Mouse (Mus musculus): ENCODE data around the gene Foxa2. TPM values are rescaled to one million over a fixed set of nuclear protein-coding genes. Genes with fewer than 3 reads are reported as not detected.

Gene Foxa2
- polyA plus RNA-seq, 1 experiment: not detected

GRCm38 (mm10) chr2:148013382-148013781, 33.4 kb downstream of the Foxa2 start:
- TF ChIP-seq POLR2A (IDR thresholded peaks at IDR 0.05; ENCODE audit: low read depth, low read length) (no peak), CTCF (IDR thresholded peaks at IDR 0.05; ENCODE audit: borderline replicate concordance, insufficient read depth, low read length) (no peak)
- Histone ChIP-seq H3K4me1 (ENCODE audit: control insufficient read depth, insufficient read depth, low read length) (no peaks in the 10 kb centered on the region), H3K27ac (ENCODE audit: insufficient read depth, low read length) (no peak overlapping the region), H3K4me3 (ENCODE audit: insufficient read depth, low read length) (no peak overlapping the region)

- Histone ChIP-seq H3K4me1 (ENCODE audit: control insufficient read depth, insufficient read depth, low read length) (no peaks in the 10 kb centered on the region), H3K4me3 (ENCODE audit: insufficient read depth, low read length) (no peak overlapping the region), H3K27ac (ENCODE audit: insufficient read depth, low read length) (no peak overlapping the region)
- TF ChIP-seq POLR2A (IDR thresholded peaks at IDR 0.05; ENCODE audit: low read depth, low read length): no peak
- no peak for TF ChIP-seq CTCF (IDR thresholded peaks at IDR 0.05; ENCODE audit: borderline replicate concordance, insufficient read depth, low read length)
Observed at GRCm38 (mm10) chr2:148009049-148009448, 37.7 kb downstream of the Foxa2 start.

GRCm38 (mm10) chr2:148004554-148005521, 41.9 kb downstream of the Foxa2 start:
- TF ChIP-seq POLR2A (IDR thresholded peaks at IDR 0.05; ENCODE audit: low read depth, low read length): no peak
- H3K4me1 ChIP-seq (ENCODE audit: control insufficient read depth, insufficient read depth, low read length): no peaks in the 10 kb centered on the region
- H3K4me3 ChIP-seq (ENCODE audit: insufficient read depth, low read length): no peak overlapping the region
- no peak overlapping the region for H3K27ac ChIP-seq (ENCODE audit: insufficient read depth, low read length)

GRCm38 (mm10) chr2:148003511-148003910, 43.3 kb downstream of the Foxa2 start:
- Histone ChIP-seq H3K27ac (ENCODE audit: insufficient read depth, low read length) (no peak overlapping the region), H3K4me3 (ENCODE audit: insufficient read depth, low read length) (no peak overlapping the region), H3K4me1 (ENCODE audit: control insufficient read depth, insufficient read depth, low read length) (no peaks in the 10 kb centered on the region)
- TF ChIP-seq CTCF (IDR thresholded peaks at IDR 0.05; ENCODE audit: borderline replicate concordance, insufficient read depth, low read length): no peak
- TF ChIP-seq POLR2A (IDR thresholded peaks at IDR 0.05; ENCODE audit: low read depth, low read length): no peak

GRCm38 (mm10) chr2:147998206-147998966, 48.4 kb downstream of the Foxa2 start:
- Histone ChIP-seq H3K4me3 (ENCODE audit: insufficient read depth, low read length) (no peak overlapping the region), H3K4me1 (ENCODE audit: control insufficient read depth, insufficient read depth, low read length) (no peaks in the 10 kb centered on the region), H3K27ac (ENCODE audit: insufficient read depth, low read length) (no peak overlapping the region)
- TF ChIP-seq POLR2A (IDR thresholded peaks at IDR 0.05; ENCODE audit: low read depth, low read length): no peak
- TF ChIP-seq CTCF (IDR thresholded peaks at IDR 0.05; ENCODE audit: borderline replicate concordance, insufficient read depth, low read length): no peak

GRCm38 (mm10) chr2:147996781-147997180, 50.0 kb downstream of the Foxa2 start:
- Histone ChIP-seq H3K4me1 (ENCODE audit: control insufficient read depth, insufficient read depth, low read length) (no peaks in the 10 kb centered on the region), H3K27ac (ENCODE audit: insufficient read depth, low read length) (no peak overlapping the region), H3K4me3 (ENCODE audit: insufficient read depth, low read length) (no peak overlapping the region)
- no peak for TF ChIP-seq POLR2A (IDR thresholded peaks at IDR 0.05; ENCODE audit: low read depth, low read length)
- TF ChIP-seq CTCF (IDR thresholded peaks at IDR 0.05; ENCODE audit: borderline replicate concordance, insufficient read depth, low read length): no peak

- Histone ChIP-seq H3K4me3 (ENCODE audit: insufficient read depth, low read length) (no peak overlapping the region), H3K27ac (ENCODE audit: insufficient read depth, low read length) (no peak overlapping the region), H3K4me1 (ENCODE audit: control insufficient read depth, insufficient read depth, low read length) (no peaks in the 10 kb centered on the region)
- TF ChIP-seq POLR2A (IDR thresholded peaks at IDR 0.05; ENCODE audit: low read depth, low read length) (no peak), CTCF (IDR thresholded peaks at IDR 0.05; ENCODE audit: borderline replicate concordance, insufficient read depth, low read length) (no peak)
Observed at GRCm38 (mm10) chr2:147993821-147994220, 52.9 kb downstream of the Foxa2 start.

- TF ChIP-seq POLR2A (IDR thresholded peaks at IDR 0.05; ENCODE audit: low read depth, low read length): no peak
- no peak for TF ChIP-seq CTCF (IDR thresholded peaks at IDR 0.05; ENCODE audit: borderline replicate concordance, insufficient read depth, low read length)
Observed at GRCm38 (mm10) chr2:147992935-147993679, 53.7 kb downstream of the Foxa2 start.

More at GRCm38 (mm10) chr2:147992935-147993679, 53.7 kb downstream of the Foxa2 start:
- Histone ChIP-seq H3K4me3 (ENCODE audit: insufficient read depth, low read length) (no peak overlapping the region), H3K27ac (ENCODE audit: insufficient read depth, low read length) (no peak overlapping the region), H3K4me1 (ENCODE audit: control insufficient read depth, insufficient read depth, low read length) (no peaks in the 10 kb centered on the region)
